Mouse (Mus musculus) CH12.LX (cell line): ENCODE results near the gene Slc43a1.

Experiments used
- CTCF ChIP-seq, 2 experiments: IDR thresholded peaks in 1 of 2; conservative IDR thresholded peaks in 1 of 2; 2 replicates each; pipeline ENCODE4 v1.5.1; 2011 to 2012; ENCODE audit warnings: low read depth in 2 of 2, low read length in 2 of 2, improper control_type of control experiment in 1 of 2, inconsistent platforms in 1 of 2, mild to moderate bottlenecking in 1 of 2, moderate library complexity in 1 of 2
- E2F4 ChIP-seq: IDR thresholded peaks from 2 replicates; pipeline ENCODE4 v1.6.1; 2011; ENCODE audit warnings: low read depth, low read length, improper control_type of control experiment; ENCODE audit not compliant: insufficient replicate concordance
- MAZ ChIP-seq: IDR thresholded peaks from 2 replicates; pipeline ENCODE4 v1.6.1; 2012; ENCODE audit warnings: low read depth, mild to moderate bottlenecking, inconsistent platforms, low read length, improper control_type of control experiment, moderate library complexity
- SIN3A ChIP-seq: IDR thresholded peaks from 2 replicates; pipeline ENCODE4 v1.6.1; 2012; ENCODE audit warnings: low read length, improper control_type of control experiment, inconsistent platforms
- ZKSCAN1 ChIP-seq: IDR thresholded peaks from 2 replicates; pipeline ENCODE4 v1.6.1; 2012; ENCODE audit warnings: low read depth, inconsistent platforms, low read length, improper control_type of control experiment, borderline replicate concordance
- ZNF384 ChIP-seq: IDR thresholded peaks from 2 replicates; pipeline ENCODE4 v1.6.1; 2012; ENCODE audit warnings: low read depth, low read length, improper control_type of control experiment, inconsistent platforms

DNA sequence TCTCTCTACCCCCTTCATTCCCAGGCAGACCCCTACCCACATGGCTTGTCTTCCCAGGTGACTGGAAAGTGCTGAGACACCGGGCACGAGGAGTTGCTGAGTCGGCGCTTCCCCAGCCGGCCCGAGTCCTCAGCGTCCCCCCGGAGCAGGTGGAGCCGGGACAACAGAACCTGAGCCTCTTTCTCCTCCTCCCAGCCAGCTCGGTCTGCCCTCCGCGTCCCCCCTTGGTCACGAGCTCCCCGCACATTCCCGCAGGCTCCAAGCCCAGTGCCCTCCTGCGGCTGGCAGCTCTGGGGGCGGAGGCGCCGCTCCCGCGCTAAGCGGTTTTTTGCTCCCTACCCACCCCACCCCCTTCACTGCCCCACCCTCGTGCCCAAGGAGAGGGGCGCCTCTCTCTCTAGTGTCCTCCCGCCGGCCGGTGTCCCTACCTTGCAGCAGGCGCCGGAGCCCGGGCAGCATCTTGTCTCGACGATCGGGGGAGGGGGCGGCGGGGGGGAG, 47.6 kb downstream of the Slc43a1 start, which contains the start of gene Rtn4rl2:
- no peak for TF ChIP-seq E2F4
- TF ChIP-seq CTCF (conservative IDR thresholded peaks at IDR 0.05 in 1 of 2, IDR thresholded peaks at IDR 0.05 in 1 of 2; ENCODE audit: low read depth in 2 of 2, low read length in 2 of 2) = no peak
- TF ChIP-seq ZKSCAN1 = no peak
- TF ChIP-seq ZNF384 = no peak
- no peak for TF ChIP-seq SIN3A
- TF ChIP-seq MAZ = no peak
